ENCODE assay signal across 16 mouse cellular contexts in genomic region chr17:88349825-88350460, GRCm38 (mm10).
DNase-seq lines count a peak whose midpoint lies in the region; ATAC-seq and TF ChIP-seq lines count a peak whose summit lies in the region.
"Had no signal": no experiment of that assay in that cellular context is flagged by ENCODE, and none has a peak within 500 bp of the region (broad histone marks: within the 10 kb centered on the region; RNA-seq: fewer than 3 reads in every experiment).

No protein-coding gene starts in this region.

- peak; percentile 59 for DNase-seq in hindbrain, postnatal 0 days (ENCODE audit: low spot score)
- DNase-seq in hindbrain, embryonic 14.5 days (ENCODE audit: low spot score) = no peak
- peak; percentile 47 for DNase-seq in midbrain, postnatal 0 days (ENCODE audit: low spot score)
- DNase-seq in adrenal gland, postnatal 14 days = no peak
- DNase-seq: adrenal gland, adult 2 months; adrenal gland, postnatal 36 days; cerebellum, postnatal 25 days; gastrocnemius, postnatal 14 days; heart, adult 2 months; heart, postnatal 36 days had no signal

- WGBS in hindbrain, postnatal 0 days = 37% methylated on average over 5 of the region's 5 CpGs
- 37% methylated on average over 5 of the region's 5 CpGs for WGBS in hindbrain, embryonic 14.5 days
- WGBS in neural tube, embryonic 13.5 days = 60% methylated on average over 5 of the region's 5 CpGs
- 53% methylated on average over 5 of the region's 5 CpGs for WGBS in neural tube, embryonic 15.5 days
- 42% methylated on average over 5 of the region's 5 CpGs for WGBS in midbrain, postnatal 0 days

- H3K4me1 ChIP-seq in hindbrain, postnatal 0 days (ENCODE audit: insufficient read depth, low read length) = no peaks in the 10 kb centered on the region
- no peaks in the 10 kb centered on the region for H3K4me1 ChIP-seq in hindbrain, embryonic 14.5 days (replicated peaks; ENCODE audit: control insufficient read depth, insufficient read depth, low read length)
- no peaks in the 10 kb centered on the region for H3K4me1 ChIP-seq in neural tube, embryonic 13.5 days (replicated peaks)
- peaks cover 5% of the 10 kb centered on the region; the same call in 1 of the 2 replicates for H3K4me1 ChIP-seq in neural tube, embryonic 15.5 days
- H3K4me1 ChIP-seq in midbrain, postnatal 0 days (ENCODE audit: insufficient read depth, low read length) = no peaks in the 10 kb centered on the region
- H3K4me1 ChIP-seq: embryonic facial prominence, embryonic 12.5 days; heart, embryonic 13.5 days had no signal

- H3K27me3 ChIP-seq in hindbrain, postnatal 0 days (ENCODE audit: insufficient read depth, low read length) = no peaks in the 10 kb centered on the region
- no peaks in the 10 kb centered on the region for H3K27me3 ChIP-seq in hindbrain, embryonic 14.5 days (ENCODE audit: control insufficient read depth, insufficient read depth, low read length)
- H3K27me3 ChIP-seq in neural tube, embryonic 13.5 days = no peaks in the 10 kb centered on the region
- H3K27me3 ChIP-seq in neural tube, embryonic 15.5 days (replicated peaks) = no peaks in the 10 kb centered on the region
- H3K27me3 ChIP-seq in midbrain, postnatal 0 days (ENCODE audit: insufficient read depth, low read length) = no peaks in the 10 kb centered on the region
- H3K27me3 ChIP-seq: embryonic facial prominence, embryonic 12.5 days; heart, embryonic 13.5 days had no signal

- H3K9me3 ChIP-seq in hindbrain, postnatal 0 days (ENCODE audit: low read length) = no peaks in the 10 kb centered on the region
- H3K9me3 ChIP-seq in hindbrain, embryonic 14.5 days (ENCODE audit: control insufficient read depth, low read length) = no peaks in the 10 kb centered on the region
- H3K9me3 ChIP-seq in neural tube, embryonic 13.5 days = no peaks in the 10 kb centered on the region
- H3K9me3 ChIP-seq in neural tube, embryonic 15.5 days (replicated peaks) = no peaks in the 10 kb centered on the region
- H3K9me3 ChIP-seq in midbrain, postnatal 0 days (ENCODE audit: low read length) = no peaks in the 10 kb centered on the region
- H3K9me3 ChIP-seq: embryonic facial prominence, embryonic 12.5 days had no signal

- H3K36me3 ChIP-seq in hindbrain, postnatal 0 days (ENCODE audit: insufficient read depth, low read length) = no peaks in the 10 kb centered on the region
- no peaks in the 10 kb centered on the region for H3K36me3 ChIP-seq in hindbrain, embryonic 14.5 days (replicated peaks; ENCODE audit: control insufficient read depth, insufficient read depth)
- no peaks in the 10 kb centered on the region for H3K36me3 ChIP-seq in neural tube, embryonic 13.5 days
- H3K36me3 ChIP-seq in neural tube, embryonic 15.5 days = no peaks in the 10 kb centered on the region
- no peaks in the 10 kb centered on the region for H3K36me3 ChIP-seq in midbrain, postnatal 0 days (ENCODE audit: insufficient read depth, low read length)
- H3K36me3 ChIP-seq: embryonic facial prominence, embryonic 12.5 days; heart, embryonic 13.5 days had no signal

- peak overlapping the region; percentile 32 for H3K27ac ChIP-seq in hindbrain, postnatal 0 days
- no peak overlapping the region for H3K27ac ChIP-seq in hindbrain, embryonic 14.5 days
- no peak overlapping the region for H3K27ac ChIP-seq in neural tube, embryonic 13.5 days (replicated peaks)
- H3K27ac ChIP-seq in neural tube, embryonic 15.5 days (replicated peaks) = no peak overlapping the region
- no peak overlapping the region for H3K27ac ChIP-seq in midbrain, postnatal 0 days (ENCODE audit: low read depth, low read length)
- H3K27ac ChIP-seq: embryonic facial prominence, embryonic 12.5 days; heart, adult 2 months; heart, embryonic 13.5 days had no signal

- no peak for TF ChIP-seq CTCF in hindbrain, postnatal 0 days (IDR thresholded peaks at IDR 0.05; ENCODE audit: low read depth)
- TF ChIP-seq CTCF in midbrain, postnatal 0 days (IDR thresholded peaks at IDR 0.05) = no peak

- H3K4me3 ChIP-seq in hindbrain, postnatal 0 days (ENCODE audit: low read length) = no peak overlapping the region
- H3K4me3 ChIP-seq in hindbrain, embryonic 14.5 days (replicated peaks; ENCODE audit: low read length) = no peak overlapping the region
- H3K4me3 ChIP-seq in neural tube, embryonic 13.5 days = no peak overlapping the region
- H3K4me3 ChIP-seq in neural tube, embryonic 15.5 days (replicated peaks) = no peak overlapping the region
- no peak overlapping the region for H3K4me3 ChIP-seq in midbrain, postnatal 0 days (ENCODE audit: low read depth, low read length)
- H3K4me3 ChIP-seq: embryonic facial prominence, embryonic 12.5 days; heart, adult 2 months; heart, embryonic 13.5 days had no signal

- no peak overlapping the region for H3K4me2 ChIP-seq in hindbrain, postnatal 0 days (ENCODE audit: low read depth, low read length)
- no peak overlapping the region for H3K4me2 ChIP-seq in hindbrain, embryonic 14.5 days (replicated peaks)
- no peak overlapping the region for H3K4me2 ChIP-seq in neural tube, embryonic 13.5 days
- no peak overlapping the region for H3K4me2 ChIP-seq in neural tube, embryonic 15.5 days
- no peak overlapping the region for H3K4me2 ChIP-seq in midbrain, postnatal 0 days (ENCODE audit: low read depth, low read length, poor library complexity, severe bottlenecking)
- H3K4me2 ChIP-seq: embryonic facial prominence, embryonic 12.5 days; heart, embryonic 13.5 days had no signal

- no peak overlapping the region for H3K9ac ChIP-seq in hindbrain, postnatal 0 days (replicated peaks; ENCODE audit: low read length)
- H3K9ac ChIP-seq in hindbrain, embryonic 14.5 days = no peak overlapping the region
- no peak overlapping the region for H3K9ac ChIP-seq in neural tube, embryonic 13.5 days
- H3K9ac ChIP-seq in neural tube, embryonic 15.5 days (replicated peaks) = no peak overlapping the region
- no peak overlapping the region for H3K9ac ChIP-seq in midbrain, postnatal 0 days (replicated peaks; ENCODE audit: low read length, poor library complexity, severe bottlenecking)
- H3K9ac ChIP-seq: embryonic facial prominence, embryonic 12.5 days; heart, embryonic 13.5 days had no signal

- ATAC-seq in hindbrain, postnatal 0 days = peak; percentile 78
- no peak; the same call in 1 of the 2 replicates for ATAC-seq in hindbrain, embryonic 14.5 days (ENCODE audit: low FRiP score)
- ATAC-seq in neural tube, embryonic 13.5 days (ENCODE audit: low read depth) = 0 out of 2 replicates have a peak, but pooled peaks have one; percentile 23
- ATAC-seq in neural tube, embryonic 15.5 days (ENCODE audit: low FRiP score) = no peak
- ATAC-seq in midbrain, postnatal 0 days (ENCODE audit: low FRiP score) = peak; percentile 60; the same call in 1 of the 2 replicates
- ATAC-seq: forebrain, embryonic 16.5 days; hindbrain, embryonic 16.5 days had no signal

Comparison
In these comparisons a context has a peak if more than half of its experiments do, and no peak if none do; other contexts are left out.
1. ATAC-seq: peak in hindbrain, postnatal 0 days (single experiment), neural tube, embryonic 13.5 days (single experiment) and midbrain, postnatal 0 days (single experiment); none in hindbrain, embryonic 14.5 days (single experiment) and neural tube, embryonic 15.5 days (single experiment).
2. DNase-seq: peak in hindbrain, postnatal 0 days (single experiment) and midbrain, postnatal 0 days (single experiment); none in hindbrain, embryonic 14.5 days (single experiment) and adrenal gland, postnatal 14 days (single experiment).